Comparison of ENCODE assay signal across 31 mouse cellular contexts in the genomic region with DNA sequence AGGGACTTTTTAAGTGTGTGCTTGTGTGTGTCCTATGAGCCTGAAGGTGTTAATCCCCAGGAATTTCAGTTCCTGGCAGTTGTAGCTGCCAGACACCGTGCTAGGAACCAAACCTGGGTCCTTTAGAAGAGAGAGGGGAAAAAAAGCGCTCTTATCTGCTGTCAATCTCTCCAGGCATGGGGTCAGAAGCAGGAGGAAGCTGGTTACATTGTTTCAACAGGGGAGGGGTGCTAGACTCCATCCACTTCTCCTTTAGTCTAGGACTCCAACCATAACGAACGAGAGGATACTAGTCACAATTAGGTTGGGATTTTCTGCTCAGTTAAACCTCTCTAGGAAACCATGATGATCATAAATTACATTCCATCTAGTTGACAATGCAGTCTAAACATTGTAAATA. TPM values are rescaled to one million over a fixed set of nuclear protein-coding genes. Genes with fewer than 3 reads are reported as not detected.
A peak's percentile ranks its signal among the peaks of the same experiment; 100 is the strongest.
DNase-seq lines count a peak whose midpoint lies in the region; ATAC-seq and TF ChIP-seq lines count a peak whose summit lies in the region.
"Had no signal": no experiment of that assay in that cellular context is flagged by ENCODE, and none has a peak within 500 bp of the region (broad histone marks: within the 10 kb centered on the region; RNA-seq: fewer than 3 reads in every experiment).

No protein-coding gene starts in this region.

- H3K27me3 ChIP-seq in hindbrain, embryonic 12.5 days, result no peaks in the 10 kb centered on the region
- no peaks in the 10 kb centered on the region for H3K27me3 ChIP-seq in liver, postnatal 0 days (ENCODE audit: insufficient read depth, low read length)
- H3K27me3 ChIP-seq: forebrain, embryonic 12.5 days; forebrain, embryonic 15.5 days; hindbrain, embryonic 13.5 days; intestine, embryonic 15.5 days had no signal

- no peak for TF ChIP-seq CTCF in liver, postnatal 0 days (IDR thresholded peaks at IDR 0.05; ENCODE audit: low read depth)

- H3K27ac ChIP-seq in hindbrain, embryonic 12.5 days, result no peak overlapping the region
- H3K27ac ChIP-seq in liver, postnatal 0 days (ENCODE audit: low read depth), result no peak overlapping the region
- H3K27ac ChIP-seq: embryonic facial prominence, embryonic 10.5 days; embryonic facial prominence, embryonic 13.5 days; forebrain, embryonic 12.5 days; forebrain, embryonic 15.5 days; hindbrain, embryonic 13.5 days; intestine, embryonic 15.5 days had no signal

- peak; percentile 53 for DNase-seq in testis, postnatal 14 days (ENCODE audit: low spot score)
- DNase-seq in testis, postnatal 10 days (ENCODE audit: low spot score), result no peak
- DNase-seq in gastrocnemius, postnatal 4 days (ENCODE audit: low spot score in 2 of 2), result no peak
- DNase-seq in liver, postnatal 0 days, result no peak
- DNase-seq: adrenal gland, postnatal 10 days; adrenal gland, postnatal 36 days; B cell, adult 2 months; cerebellum, adult 18-20 months; cerebellum, adult 9-10 months; cerebellum, postnatal 14 days; embryo, embryonic 11 days; gastrocnemius, postnatal 25 days; heart, adult 11 months; heart, postnatal 4 days had no signal

- peak; percentile 60; the same call in 1 of the 2 replicates for ATAC-seq in common myeloid progenitor, adult 5-6 weeks (replicated peaks; ENCODE audit: low read depth, poor library complexity, severe bottlenecking)
- peak; percentile 45; the same call in 1 of the 2 replicates for ATAC-seq in megakaryocyte, adult 5-6 weeks (ENCODE audit: poor library complexity, severe bottlenecking)
- ATAC-seq in hindbrain, embryonic 12.5 days (ENCODE audit: low FRiP score), result no peak
- no peak for ATAC-seq in liver, postnatal 0 days
- ATAC-seq: forebrain, embryonic 15.5 days; hindbrain, embryonic 16.5 days; intestine, embryonic 15.5 days had no signal

- H3K4me1 ChIP-seq in hindbrain, embryonic 12.5 days, result no peaks in the 10 kb centered on the region
- no peaks in the 10 kb centered on the region for H3K4me1 ChIP-seq in liver, postnatal 0 days (ENCODE audit: insufficient read depth)
- H3K4me1 ChIP-seq: embryonic facial prominence, embryonic 10.5 days; embryonic facial prominence, embryonic 13.5 days; forebrain, embryonic 12.5 days; forebrain, embryonic 15.5 days; hindbrain, embryonic 13.5 days; intestine, embryonic 15.5 days had no signal

- H3K9me3 ChIP-seq in hindbrain, embryonic 12.5 days (replicated peaks), result no peaks in the 10 kb centered on the region
- H3K9me3 ChIP-seq in liver, postnatal 0 days (ENCODE audit: low read length), result no peaks in the 10 kb centered on the region
- H3K9me3 ChIP-seq: embryonic facial prominence, embryonic 10.5 days; embryonic facial prominence, embryonic 13.5 days; forebrain, embryonic 12.5 days; forebrain, embryonic 15.5 days; G1E; hindbrain, embryonic 13.5 days; intestine, embryonic 15.5 days had no signal

- H3K4me3 ChIP-seq in hindbrain, embryonic 12.5 days, result no peak overlapping the region
- H3K4me3 ChIP-seq in liver, postnatal 0 days (ENCODE audit: low read depth, low read length), result no peak overlapping the region
- H3K4me3 ChIP-seq: embryonic facial prominence, embryonic 10.5 days; embryonic facial prominence, embryonic 13.5 days; erythroblast, embryonic 14.5 days; forebrain, embryonic 12.5 days; forebrain, embryonic 15.5 days; hindbrain, embryonic 13.5 days; intestine, embryonic 15.5 days had no signal

- no peak overlapping the region for H3K9ac ChIP-seq in hindbrain, embryonic 12.5 days
- no peak overlapping the region for H3K9ac ChIP-seq in liver, postnatal 0 days (replicated peaks)
- H3K9ac ChIP-seq: embryonic facial prominence, embryonic 13.5 days; forebrain, embryonic 12.5 days; forebrain, embryonic 15.5 days; hindbrain, embryonic 13.5 days; intestine, embryonic 15.5 days had no signal

- no peak for TF ChIP-seq EP300 in liver, postnatal 0 days (IDR thresholded peaks at IDR 0.05; ENCODE audit: low read depth)

- no peak overlapping the region for H3K4me2 ChIP-seq in hindbrain, embryonic 12.5 days (replicated peaks)
- no peak overlapping the region for H3K4me2 ChIP-seq in liver, postnatal 0 days (ENCODE audit: low read depth, low read length)
- H3K4me2 ChIP-seq: embryonic facial prominence, embryonic 13.5 days; forebrain, embryonic 12.5 days; forebrain, embryonic 15.5 days; heart, embryonic 11.5 days; hindbrain, embryonic 13.5 days; intestine, embryonic 15.5 days had no signal

- 58% methylated on average over 4 of the region's 4 CpGs for WGBS in hindbrain, embryonic 12.5 days
- 16% methylated on average over 4 of the region's 4 CpGs for WGBS in liver, postnatal 0 days (ENCODE audit: insufficient replicate concordance)

- no peaks in the 10 kb centered on the region for H3K36me3 ChIP-seq in hindbrain, embryonic 12.5 days
- H3K36me3 ChIP-seq in liver, postnatal 0 days (replicated peaks; ENCODE audit: insufficient read depth, low read length), result no peaks in the 10 kb centered on the region
- H3K36me3 ChIP-seq: embryonic facial prominence, embryonic 10.5 days; embryonic facial prominence, embryonic 13.5 days; forebrain, embryonic 12.5 days; forebrain, embryonic 15.5 days; G1E; hindbrain, embryonic 13.5 days; intestine, embryonic 15.5 days had no signal

RNA-seq across cellular contexts. Expression of a gene that starts 4.3 kb away (rescaled TPM):
- total RNA-seq in common myeloid progenitor, adult 5-6 weeks (2017), result 6.8 and 9.6 TPM in 2 replicates
- total RNA-seq in megakaryocyte, adult 5-6 weeks (2015), result 1.9 and 4.8 TPM in 2 replicates
- total RNA-seq in megakaryocyte, adult 5-6 weeks (2017), result 0.77 and 2.6 TPM in 2 replicates
- 13.1 and 13.2 TPM in 2 replicates for polyA plus RNA-seq in hindbrain, embryonic 12.5 days (2016; fragmentation: Nextera tagmentation; extraction: Ambion mirVana)
- 10 to 100 TPM; 20.8 to 26.2 TPM for total RNA-seq in gastrocnemius, postnatal 4 days (2021)
- polyA plus RNA-seq in liver, postnatal 0 days (2015; fragmentation: Nextera tagmentation; extraction: Ambion mirVana), result 4.8 and 5.1 TPM in 2 replicates
- polyA plus RNA-seq: G1E had no signal

RNA-seq across cellular contexts. Expression of a gene that starts 18.1 kb away (rescaled TPM):
- total RNA-seq in common myeloid progenitor, adult 5-6 weeks (2017), result 0.59 TPM in 1 of 2 replicates, not detected in the other
- 1.9 and 2.7 TPM in 2 replicates for total RNA-seq in megakaryocyte, adult 5-6 weeks (2015)
- 0.70 and 1.4 TPM in 2 replicates for total RNA-seq in megakaryocyte, adult 5-6 weeks (2017)
- not detected in 2 replicates for polyA plus RNA-seq in hindbrain, embryonic 12.5 days (2016; fragmentation: Nextera tagmentation; extraction: Ambion mirVana)
- under 1 TPM in 1 of 2 experiments, not detected in 1; 0.16 TPM for total RNA-seq in gastrocnemius, postnatal 4 days (2021)
- polyA plus RNA-seq in liver, postnatal 0 days (2015; fragmentation: Nextera tagmentation; extraction: Ambion mirVana), result 0.74 and 0.75 TPM in 2 replicates
- total RNA-seq: gastrocnemius, adult 8-10 months had no signal
- polyA plus RNA-seq: cortical plate, adult 2 months; embryonic facial prominence, embryonic 10.5 days; embryonic facial prominence, embryonic 13.5 days; forebrain, embryonic 12.5 days; forebrain, embryonic 15.5 days; G1E; hindbrain, embryonic 13.5 days; hindbrain, embryonic 16.5 days had no signal

RNA-seq across cellular contexts. Expression of a gene that starts 31.7 kb away (rescaled TPM):
- total RNA-seq in common myeloid progenitor, adult 5-6 weeks (2017), result not detected in 2 replicates
- total RNA-seq in megakaryocyte, adult 5-6 weeks (2015), result not detected in 2 replicates
- not detected in 2 replicates for total RNA-seq in megakaryocyte, adult 5-6 weeks (2017)
- 1.2 and 1.7 TPM in 2 replicates for polyA plus RNA-seq in hindbrain, embryonic 12.5 days (2016; fragmentation: Nextera tagmentation; extraction: Ambion mirVana)
- total RNA-seq in gastrocnemius, postnatal 4 days (2021), result under 1 TPM; 0.15 to 0.18 TPM
- not detected in 2 replicates for polyA plus RNA-seq in liver, postnatal 0 days (2015; fragmentation: Nextera tagmentation; extraction: Ambion mirVana)
- total RNA-seq: gastrocnemius, adult 8-10 months; heart, adult 8-10 months had no signal
- polyA plus RNA-seq: erythroblast, embryonic 14.5 days; G1E; heart, postnatal 0 days had no signal

RNA-seq across cellular contexts. Expression of a gene that starts 33.5 kb away (rescaled TPM):
- not detected in 2 replicates for total RNA-seq in common myeloid progenitor, adult 5-6 weeks (2017)
- not detected in 2 replicates for total RNA-seq in megakaryocyte, adult 5-6 weeks (2015)
- not detected in 2 replicates for total RNA-seq in megakaryocyte, adult 5-6 weeks (2017)
- 19.3 and 24.0 TPM in 2 replicates for polyA plus RNA-seq in hindbrain, embryonic 12.5 days (2016; fragmentation: Nextera tagmentation; extraction: Ambion mirVana)
- total RNA-seq in gastrocnemius, postnatal 4 days (2021), result under 1 TPM; 0.10 to 0.13 TPM
- 0.47 and 0.53 TPM in 2 replicates for polyA plus RNA-seq in liver, postnatal 0 days (2015; fragmentation: Nextera tagmentation; extraction: Ambion mirVana)
- total RNA-seq: G1E; gastrocnemius, adult 8-10 months had no signal
- polyA plus RNA-seq: erythroblast, embryonic 14.5 days; G1E had no signal

RNA-seq across cellular contexts. Expression of a gene that starts 57.0 kb away (rescaled TPM):
- 31.6 and 42.4 TPM in 2 replicates for total RNA-seq in common myeloid progenitor, adult 5-6 weeks (2017)
- total RNA-seq in megakaryocyte, adult 5-6 weeks (2015), result 16.8 and 18.9 TPM in 2 replicates
- total RNA-seq in megakaryocyte, adult 5-6 weeks (2017), result 18.5 and 22.2 TPM in 2 replicates
- polyA plus RNA-seq in hindbrain, embryonic 12.5 days (2016; fragmentation: Nextera tagmentation; extraction: Ambion mirVana), result 14.7 and 16.4 TPM in 2 replicates
- total RNA-seq in gastrocnemius, postnatal 4 days (2021), result 10 to 100 TPM; 56.7 to 58.3 TPM
- 4.4 and 4.5 TPM in 2 replicates for polyA plus RNA-seq in liver, postnatal 0 days (2015; fragmentation: Nextera tagmentation; extraction: Ambion mirVana)

Comparison
In these comparisons a context has a peak if more than half of its experiments do, and no peak if none do; other contexts are left out.
1. ATAC-seq: peak in common myeloid progenitor, adult 5-6 weeks (single experiment) and megakaryocyte, adult 5-6 weeks (single experiment); none in hindbrain, embryonic 12.5 days (single experiment) and liver, postnatal 0 days (single experiment).